Mouse (Mus musculus) cerebellum, adult 2 months (tissue): ENCODE data around the gene Myl6.

ENCODE experiments used
- CTCF ChIP-seq: fragments of 200-500 bp; IDR thresholded peaks from 2 replicates; pipeline ENCODE4 v1.5.1; 2011; ENCODE audit warnings: low read depth, mild to moderate bottlenecking, control low read depth, low read length, moderate library complexity, borderline replicate concordance; ENCODE audit not compliant: insufficient read depth
- POLR2A ChIP-seq: fragments of 200-500 bp; IDR thresholded peaks from 2 replicates; pipeline ENCODE4 v1.6.1; 2011; ENCODE audit warnings: low read length, control low read depth, borderline replicate concordance; ENCODE audit not compliant: insufficient read depth

DNA sequence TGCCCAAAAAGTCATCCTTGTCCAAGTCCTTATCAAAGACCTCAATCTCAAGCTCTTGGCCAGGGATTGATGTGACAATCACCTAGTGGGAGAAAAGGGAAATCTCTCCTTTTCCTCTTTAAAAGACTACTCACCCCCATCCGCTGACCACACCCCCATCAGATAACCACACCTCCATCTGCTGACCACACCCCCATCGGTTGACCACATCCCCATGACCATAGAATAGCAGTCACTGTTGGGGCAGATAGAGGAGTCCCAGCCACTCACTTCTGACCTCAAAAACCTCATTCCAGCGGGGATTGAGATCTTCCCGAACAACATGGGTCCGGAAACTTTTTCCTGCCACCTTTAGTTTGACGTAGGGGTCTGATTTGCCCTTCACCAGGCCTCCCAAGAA is 22.7 kb upstream of the Myl6 start:
- TF ChIP-seq CTCF = no peak
- no peak for TF ChIP-seq POLR2A
